Mouse (Mus musculus) liver, adult 2 months (tissue): Measurements from ENCODE around the gene Tmem86a. TPM values are rescaled to one million over a fixed set of nuclear protein-coding genes. Genes with fewer than 3 reads are reported as not detected.

Experiments
- DNase-seq: peaks from one replicate; pipeline ENCODE4 v3.0.0-alpha.2; 2011; ENCODE audit warnings: low read depth, low spot score; ENCODE audit errors: extremely low read depth
- H3K27ac ChIP-seq: fragments of 200-500 bp; replicated peaks from 2 replicates; pipeline ENCODE4 v1.5.1; 2012; ENCODE audit warnings: low read depth, mild to moderate bottlenecking, control low read depth, inconsistent platforms, low read length; ENCODE audit not compliant: insufficient read depth
- H3K27me3 ChIP-seq: fragments of 200-500 bp; 2 replicates; pipeline ENCODE4 v1.6.1; 2012; ENCODE audit warnings: mild to moderate bottlenecking, moderate library complexity, low read length, inconsistent platforms; ENCODE audit not compliant: control insufficient read depth, insufficient read depth
- H3K36me3 ChIP-seq: fragments of 200-500 bp; 2 replicates; pipeline ENCODE4 v1.6.1; 2012; ENCODE audit warnings: low read length, inconsistent platforms; ENCODE audit not compliant: control insufficient read depth, insufficient read depth
- H3K4me1 ChIP-seq: fragments of 200-500 bp; 2 replicates; pipeline ENCODE4 v1.6.1; 2011; ENCODE audit warnings: low read length; ENCODE audit not compliant: control insufficient read depth, insufficient read depth
- H3K4me3 ChIP-seq: fragments of 200-500 bp; 2 replicates; pipeline ENCODE4 v1.5.1; 2011; ENCODE audit warnings: low read depth, mild to moderate bottlenecking, control low read depth, low read length, moderate library complexity; ENCODE audit not compliant: insufficient read depth
- H3K79me2 ChIP-seq: fragments of 200-500 bp; 2 replicates; pipeline ENCODE4 v1.6.1; 2012; ENCODE audit warnings: inconsistent platforms, mild to moderate bottlenecking, low read length, moderate library complexity; ENCODE audit not compliant: control insufficient read depth, insufficient read depth
- H3K9ac ChIP-seq: fragments of 200-500 bp; 2 replicates; pipeline ENCODE4 v1.6.1; 2012; ENCODE audit warnings: low read depth, mild to moderate bottlenecking, control low read depth, inconsistent platforms, low read length
- CTCF ChIP-seq: fragments of 200-500 bp; IDR thresholded peaks from 2 replicates; pipeline ENCODE4 v1.5.1; 2011; ENCODE audit warnings: low read depth, low read length, control low read depth
- POLR2A ChIP-seq: fragments of 200-500 bp; IDR thresholded peaks from 2 replicates; pipeline ENCODE4 v1.6.1; 2011; ENCODE audit warnings: low read length, control low read depth; ENCODE audit not compliant: insufficient read depth; ENCODE audit errors: extremely low read depth
- WGBS: fragments of 180-500 bp; shearing (Covaris S2); methylation state at CpG from one replicate; pipeline ENCODE4 v1.1.7; 2018; 5-methylcytosine and 5-hydroxymethylcytosine counted together
- polyA plus RNA-seq: library from polyadenylated mRNA; depleted of rRNA; stranded (reverse); fragments of >200 nt; gene quantifications from 2 replicates; pipeline ENCODE4 v1.2.3, GENCODE M21; 2012
- total RNA-seq: library from RNA; depleted of rRNA; stranded (reverse); fragments of >200 nt; gene quantifications from 2 replicates; pipeline ENCODE4 v1.2.3, GENCODE M21; 2014

Gene Tmem86a
- total and polyA plus RNA-seq, 2 experiments, result 5.7 to 16.1 TPM

DNA sequence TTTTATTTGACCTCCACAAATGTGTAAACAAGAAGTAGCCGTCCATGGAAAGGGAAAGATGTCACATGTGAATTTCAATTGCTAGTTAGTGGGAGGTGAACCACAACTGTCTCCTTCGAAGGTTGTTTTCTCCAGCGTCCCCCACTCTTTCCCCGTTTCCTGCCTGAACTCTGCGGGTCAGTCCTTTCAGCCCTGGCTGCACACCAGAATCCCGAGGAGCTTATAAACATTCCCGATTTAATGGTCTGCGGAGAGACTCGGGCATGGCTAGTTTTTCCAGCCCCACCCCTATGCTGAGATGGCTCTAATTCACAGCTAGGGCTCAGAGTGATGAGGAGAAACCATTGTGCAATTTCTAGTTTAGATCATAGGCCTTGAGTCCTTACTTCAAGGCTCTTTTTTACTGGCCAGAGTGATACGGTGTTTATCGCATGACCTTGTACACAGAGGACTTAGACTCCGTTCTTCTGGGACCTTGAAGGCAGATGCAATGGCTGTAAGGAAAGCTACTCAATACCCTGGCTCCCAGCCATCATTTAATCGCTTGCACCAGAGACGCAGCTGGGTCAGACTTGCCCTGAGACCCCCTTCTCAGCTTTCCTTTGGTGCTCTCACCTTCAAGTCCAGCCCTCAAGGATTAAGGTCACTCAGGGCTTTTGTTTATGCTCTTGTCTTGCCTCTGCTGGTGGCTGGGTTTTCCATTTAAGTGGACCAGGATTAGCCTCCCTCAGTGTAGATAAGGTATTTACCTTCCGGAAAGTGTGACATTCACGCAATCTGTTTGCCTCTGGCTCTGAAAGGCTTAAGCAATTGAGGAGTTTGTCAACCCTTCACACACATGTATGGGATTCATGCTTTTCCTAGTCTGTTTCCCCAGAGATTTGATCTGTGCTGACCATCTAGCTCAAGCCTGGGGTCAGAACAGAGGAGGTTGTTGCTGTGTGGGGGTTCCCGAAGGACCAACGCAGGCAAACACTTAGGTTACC lies 23.4 kb downstream of the Tmem86a start:
- no peaks in the 10 kb centered on the region for H3K27me3 ChIP-seq
- H3K4me1 ChIP-seq, result no peaks in the 10 kb centered on the region
- no peaks in the 10 kb centered on the region for H3K79me2 ChIP-seq
- H3K4me3 ChIP-seq, result no peak overlapping the region
- TF ChIP-seq POLR2A, result no peak
- no peak for TF ChIP-seq CTCF
- H3K36me3 ChIP-seq, result no peaks in the 10 kb centered on the region
- no peak overlapping the region for H3K27ac ChIP-seq
- H3K9ac ChIP-seq, result no peak overlapping the region
- WGBS, result 40% methylated on average over 18 of the region's 18 CpGs
- no peak for DNase-seq

DNA sequence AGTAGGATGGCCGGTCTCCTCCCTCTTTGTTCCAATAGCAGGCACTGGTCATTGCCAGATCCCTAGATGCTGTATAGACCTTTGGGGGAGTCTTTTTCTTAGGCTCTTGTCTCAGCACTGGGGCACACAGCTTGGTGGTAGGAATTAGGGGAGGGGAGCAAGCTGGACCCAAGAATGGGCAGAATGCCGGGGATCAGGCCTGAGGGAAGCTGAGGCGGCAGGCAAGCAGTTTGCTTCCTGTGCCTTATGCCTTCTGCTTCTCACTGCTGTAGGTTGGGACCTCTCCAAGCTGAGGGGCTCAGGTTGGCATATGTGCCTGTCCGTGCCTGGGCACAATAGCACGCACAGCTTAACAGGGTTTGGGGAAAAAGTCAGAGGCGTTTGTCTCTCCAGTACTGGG lies 25.8 kb downstream of the Tmem86a start:
- H3K9ac ChIP-seq, result no peak overlapping the region
- H3K36me3 ChIP-seq, result no peaks in the 10 kb centered on the region
- 95% methylated on average over 6 of the region's 6 CpGs for WGBS
- TF ChIP-seq CTCF (no peak), POLR2A (no peak)
- no peak for DNase-seq
- H3K79me2 ChIP-seq, result no peaks in the 10 kb centered on the region
- no peak overlapping the region for H3K27ac ChIP-seq
- no peaks in the 10 kb centered on the region for H3K27me3 ChIP-seq
- H3K4me1 ChIP-seq, result no peaks in the 10 kb centered on the region
- H3K4me3 ChIP-seq, result no peak overlapping the region

DNA sequence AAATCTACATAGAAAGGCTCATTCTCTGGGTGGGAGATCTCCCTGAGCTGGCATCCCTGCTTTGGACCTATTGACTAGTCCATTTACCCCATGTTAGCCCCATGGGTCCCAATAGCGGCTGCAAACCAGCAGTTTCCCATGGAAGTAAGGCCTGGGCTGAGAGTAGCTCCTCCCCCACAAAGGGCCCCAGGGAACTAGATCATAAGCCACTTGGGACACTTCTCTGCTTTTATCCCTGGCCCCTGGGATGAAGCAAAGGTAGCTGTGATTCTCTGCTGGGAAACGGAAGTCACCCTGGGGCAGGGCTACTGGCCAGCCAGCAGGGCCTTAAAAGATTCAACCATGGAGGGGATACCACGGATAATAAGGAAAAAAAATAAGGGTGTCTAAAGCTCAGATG lies 26.3 kb downstream of the Tmem86a start:
- TF ChIP-seq POLR2A (no peak), CTCF (no peak)
- 90% methylated on average over 3 of the region's 3 CpGs for WGBS

DNA sequence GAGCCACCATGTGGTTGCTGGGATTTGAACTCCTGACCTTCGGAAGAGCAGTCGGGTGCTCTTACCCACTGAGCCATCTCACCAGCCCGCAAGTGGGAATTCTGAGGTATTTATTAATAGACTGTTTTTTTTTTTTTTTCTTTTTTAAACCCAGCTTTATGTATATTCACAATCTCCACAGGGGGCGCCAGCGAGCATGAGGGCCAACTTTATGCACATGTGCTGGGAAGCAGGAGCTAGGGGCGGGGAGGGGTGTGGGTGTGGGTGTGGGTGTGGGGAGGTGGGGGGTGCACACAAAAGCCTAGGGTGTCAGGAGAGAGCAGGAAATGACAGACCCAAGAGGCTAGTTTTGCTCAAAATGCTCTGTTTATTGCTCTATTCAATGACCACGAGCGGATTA lies 27.1 kb downstream of the Tmem86a start:
- no peaks in the 10 kb centered on the region for H3K36me3 ChIP-seq
- 74% methylated on average over 8 of the region's 8 CpGs for WGBS
- H3K4me1 ChIP-seq, result no peaks in the 10 kb centered on the region
- no peaks in the 10 kb centered on the region for H3K27me3 ChIP-seq
- H3K9ac ChIP-seq, result no peak overlapping the region
- TF ChIP-seq POLR2A, result no peak
- TF ChIP-seq CTCF, result peak; percentile 42; the same call in 1 of the 2 replicates
- H3K79me2 ChIP-seq, result no peaks in the 10 kb centered on the region
- no peak for DNase-seq
- no peak overlapping the region for H3K27ac ChIP-seq
- no peak overlapping the region for H3K4me3 ChIP-seq

More for the DNA sequence above, 26.3 kb downstream of the Tmem86a start:
- no peaks in the 10 kb centered on the region for H3K79me2 ChIP-seq
- no peaks in the 10 kb centered on the region for H3K36me3 ChIP-seq
- H3K27me3 ChIP-seq, result no peaks in the 10 kb centered on the region
- H3K9ac ChIP-seq, result no peak overlapping the region
- H3K27ac ChIP-seq, result no peak overlapping the region
- no peak overlapping the region for H3K4me3 ChIP-seq
- DNase-seq, result no peak
- H3K4me1 ChIP-seq, result no peaks in the 10 kb centered on the region

DNA sequence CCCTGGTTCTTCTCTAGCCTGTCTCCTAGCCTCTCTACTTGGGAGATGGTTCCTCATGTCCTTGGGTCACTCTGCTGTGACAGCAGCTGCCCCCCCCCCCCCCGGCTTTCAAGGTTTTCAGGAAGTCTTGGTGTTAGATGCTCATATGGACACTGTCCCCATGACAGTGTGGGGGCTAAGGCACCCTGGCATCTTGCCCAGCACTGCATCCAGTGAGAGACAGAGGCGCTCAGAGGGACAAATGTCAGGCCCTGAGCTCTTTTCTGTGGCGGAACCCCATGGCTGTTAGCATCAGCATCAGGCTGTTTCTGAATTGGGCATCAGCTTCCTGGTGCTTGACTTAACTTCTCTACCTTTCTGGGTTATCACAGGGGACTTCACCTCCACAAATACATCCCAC lies 30.5 kb downstream of the Tmem86a start:
- no peak for TF ChIP-seq POLR2A
- TF ChIP-seq CTCF, result no peak
- DNase-seq, result no peak
- H3K36me3 ChIP-seq, result no peaks in the 10 kb centered on the region
- 71% methylated on average over 3 of the region's 3 CpGs for WGBS
- H3K9ac ChIP-seq, result no peak overlapping the region
- no peaks in the 10 kb centered on the region for H3K79me2 ChIP-seq
- no peaks in the 10 kb centered on the region for H3K4me1 ChIP-seq
- no peaks in the 10 kb centered on the region for H3K27me3 ChIP-seq
- no peak overlapping the region for H3K4me3 ChIP-seq
- no peak overlapping the region for H3K27ac ChIP-seq

DNA sequence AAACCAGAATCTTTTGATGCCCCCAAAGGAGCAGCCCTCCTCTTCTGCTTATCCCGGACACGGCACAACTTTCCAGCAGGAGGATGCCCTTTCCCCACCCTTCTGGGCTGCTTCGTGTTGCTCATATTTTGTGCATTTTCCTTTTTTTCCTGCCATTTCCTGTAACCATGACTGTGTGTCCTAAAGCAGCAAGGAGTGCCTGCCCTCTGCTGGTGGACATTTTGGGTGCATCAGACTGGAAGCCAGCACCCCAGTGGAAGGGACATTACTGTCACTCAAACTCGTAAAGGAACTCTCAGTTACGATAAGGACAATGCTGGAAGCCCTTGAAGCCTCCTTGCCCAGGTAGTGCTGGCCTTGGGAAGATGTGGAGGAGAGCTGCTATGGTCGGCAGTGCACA lies 30.9 kb downstream of the Tmem86a start:
- H3K79me2 ChIP-seq, result no peaks in the 10 kb centered on the region
- no peaks in the 10 kb centered on the region for H3K27me3 ChIP-seq
- H3K4me1 ChIP-seq, result no peaks in the 10 kb centered on the region
- no peak overlapping the region for H3K27ac ChIP-seq
- TF ChIP-seq POLR2A, result no peak
- peak; percentile 91 for TF ChIP-seq CTCF
- H3K36me3 ChIP-seq, result no peaks in the 10 kb centered on the region
- H3K9ac ChIP-seq, result no peak overlapping the region
- WGBS, result 26% methylated on average over 6 of the region's 6 CpGs
- DNase-seq, result peak; percentile 17
- H3K4me3 ChIP-seq, result no peak overlapping the region
